ENCODE assay signal across 34 mouse cellular contexts in genomic region chr9:75808659-75809058, GRCm38 (mm10). TPM values are rescaled to one million over a fixed set of nuclear protein-coding genes. Genes with fewer than 3 reads are reported as not detected.
"Had no signal": no experiment of that assay in that cellular context is flagged by ENCODE, and none has a peak within 500 bp of the region (broad histone marks: within the 10 kb centered on the region; RNA-seq: fewer than 3 reads in every experiment).

No protein-coding gene starts in this region.

- H3K27me3 ChIP-seq: heart, embryonic 12.5 days; heart, embryonic 13.5 days; heart, embryonic 15.5 days; hindbrain, embryonic 13.5 days; hindbrain, embryonic 15.5 days; intestine, embryonic 15.5 days; kidney, embryonic 15.5 days had no signal

- H3K4me2 ChIP-seq: heart, embryonic 11.5 days; heart, embryonic 12.5 days; heart, embryonic 13.5 days; heart, embryonic 15.5 days; hindbrain, embryonic 13.5 days; hindbrain, embryonic 15.5 days; intestine, embryonic 15.5 days; kidney, embryonic 15.5 days had no signal

- H3K36me3 ChIP-seq: heart, embryonic 10.5 days; heart, embryonic 12.5 days; heart, embryonic 13.5 days; heart, embryonic 15.5 days; hindbrain, embryonic 10.5 days; hindbrain, embryonic 13.5 days; hindbrain, embryonic 15.5 days; intestine, embryonic 15.5 days; kidney, embryonic 15.5 days had no signal

- H3K27ac ChIP-seq: heart, adult 2 months; heart, embryonic 10.5 days; heart, embryonic 13.5 days; heart, embryonic 15.5 days; hindbrain, embryonic 10.5 days; hindbrain, embryonic 13.5 days; hindbrain, embryonic 15.5 days; hindbrain, postnatal 0 days; intestine, embryonic 15.5 days; kidney, embryonic 15.5 days; kidney, postnatal 0 days; layer of hippocampus, adult 2 months had no signal

- DNase-seq: heart, adult 2 months; heart, postnatal 10 days; heart, postnatal 14 days; heart, postnatal 36 days; heart, postnatal 4 days; kidney, adult 11 months; kidney, adult 18-20 months; kidney, adult 2 months; kidney, adult 8-10 months; kidney, adult 9 months; kidney, postnatal 10 days; kidney, postnatal 14 days; kidney, postnatal 25 days; kidney, postnatal 36 days; kidney, postnatal 4 days; layer of hippocampus, adult 9-11 months; layer of hippocampus, postnatal 36 days had no signal

- H3K9me3 ChIP-seq: heart, embryonic 10.5 days; heart, embryonic 12.5 days; heart, embryonic 13.5 days; heart, embryonic 15.5 days; hindbrain, embryonic 10.5 days; hindbrain, embryonic 13.5 days; hindbrain, embryonic 15.5 days; intestine, embryonic 15.5 days; kidney, embryonic 15.5 days had no signal

- H3K4me1 ChIP-seq: heart, embryonic 10.5 days; hindbrain, embryonic 10.5 days; hindbrain, embryonic 13.5 days; hindbrain, embryonic 15.5 days; intestine, embryonic 15.5 days; kidney, embryonic 15.5 days had no signal

- H3K4me3 ChIP-seq: heart, adult 2 months; heart, embryonic 10.5 days; heart, embryonic 12.5 days; heart, embryonic 13.5 days; heart, embryonic 15.5 days; hindbrain, embryonic 10.5 days; hindbrain, embryonic 13.5 days; hindbrain, embryonic 15.5 days; intestine, embryonic 15.5 days; kidney, embryonic 15.5 days; layer of hippocampus, adult 2 months had no signal

- H3K9ac ChIP-seq: heart, embryonic 12.5 days; heart, embryonic 13.5 days; heart, embryonic 15.5 days; hindbrain, embryonic 13.5 days; hindbrain, embryonic 15.5 days; intestine, embryonic 15.5 days; kidney, embryonic 15.5 days had no signal

- ATAC-seq: hindbrain, embryonic 16.5 days; inflammation-experienced regulatory T-cells, adult 6 months; intestine, embryonic 15.5 days; intestine, embryonic 16.5 days; intestine, postnatal 0 days had no signal

RNA-seq across cellular contexts. Expression of gene Bmp5, which starts 33.5 kb away (rescaled TPM):
- polyA plus RNA-seq: inflammation-experienced regulatory T-cells, adult 6 months had no signal
